Mouse (Mus musculus) spleen, embryonic (tissue): ENCODE results near the gene Krtap5-1.
"Not testable (repeated sequence)": the region's sequence is repeated elsewhere in the genome, so short reads cannot be mapped to it uniquely, and the experiment has no call there.

Experiments
- CTCF ChIA-PET: fragments of 350-600 bp; sonication (Branson Sonifier 250); formaldehyde crosslinking; loops from one replicate; lab custom pipeline; 2022; lab: Charles Lee

Krtap5-1 gene

GRCm38 (mm10) chr7:142303249-142303648, 6.3 kb upstream of the Krtap5-1 start, which contains the start of gene Krtap5-4:
Gene Krtap5-4, plus strand, starts transcription at chr7:142303549.
- CTCF ChIA-PET, result no interaction called here

- CTCF ChIA-PET, result not testable (repeated sequence)
Measured at GRCm38 (mm10) chr7:142296108-142296507, 810 bp downstream of the Krtap5-1 start.

- CTCF ChIA-PET, result no interaction called here
Measured at GRCm38 (mm10) chr7:142295418-142295817, 1.5 kb downstream of the Krtap5-1 start.

GRCm38 (mm10) chr7:142293851-142294250, 3.1 kb downstream of the Krtap5-1 start:
- CTCF ChIA-PET, result not testable (repeated sequence)

GRCm38 (mm10) chr7:142285910-142286612, 10.9 kb downstream of the Krtap5-1 start:
- CTCF ChIA-PET, result not testable (repeated sequence)

- CTCF ChIA-PET, result no interaction called here
Measured at GRCm38 (mm10) chr7:142285130-142285835, 11.6 kb downstream of the Krtap5-1 start.

GRCm38 (mm10) chr7:142284615-142285080, 12.3 kb downstream of the Krtap5-1 start:
- CTCF ChIA-PET, result no interaction called here

GRCm38 (mm10) chr7:142284023-142284591, 12.8 kb downstream of the Krtap5-1 start:
- CTCF ChIA-PET, result interaction anchor here (0.6 kb wide), 1 partner anchor 102 kb away, joined by 3 read pairs; no protein-coding TSS in a partner anchor

GRCm38 (mm10) chr7:142282847-142283246, 14.1 kb downstream of the Krtap5-1 start:
- CTCF ChIA-PET, result interaction anchor here (0.7 kb wide), 1 partner anchor 12 kb away, joined by 3 read pairs; no protein-coding TSS in a partner anchor

GRCm38 (mm10) chr7:142279291-142279690, 17.6 kb downstream of the Krtap5-1 start:
- CTCF ChIA-PET, result not testable (repeated sequence)

- CTCF ChIA-PET, result interaction anchor here (0.6 kb wide), 1 partner anchor 382 kb away, joined by 5 read pairs; no protein-coding TSS in a partner anchor
Measured at GRCm38 (mm10) chr7:142278183-142278582, 18.7 kb downstream of the Krtap5-1 start.

GRCm38 (mm10) chr7:142274263-142274662, 22.7 kb downstream of the Krtap5-1 start, which contains the start of gene Gm4559:
Gene Gm4559, minus strand, starts transcription at chr7:142274363.
- CTCF ChIA-PET, result not testable (repeated sequence)

GRCm38 (mm10) chr7:142258254-142258653, 38.7 kb downstream of the Krtap5-1 start, which contains the start of gene Gm2431:
Gene Gm2431, minus strand, starts transcription at chr7:142258354.
- CTCF ChIA-PET, result not testable (repeated sequence)

GRCm38 (mm10) chr7:142255517-142255916, 41.4 kb downstream of the Krtap5-1 start:
- CTCF ChIA-PET, result no interaction called here

GRCm38 (mm10) chr7:142249824-142250223, 47.1 kb downstream of the Krtap5-1 start:
- CTCF ChIA-PET, result no interaction called here
